Mouse (Mus musculus) MEL (cell line): Measurements from ENCODE around the gene Mapre3.

Source experiments
- CTCF ChIP-seq, 3 experiments: IDR thresholded peaks in 2 of 3; conservative IDR thresholded peaks in 1 of 3; 2 replicates each; pipeline ENCODE4 v1.5.1; 2011 to 2012; ENCODE audit warnings: low read length in 3 of 3, low read depth in 2 of 3, mild to moderate bottlenecking in 2 of 3, improper control_type of control experiment in 1 of 3, inconsistent platforms in 1 of 3, mixed read lengths in 1 of 3, moderate library complexity in 1 of 3; ENCODE audit not compliant: control insufficient read depth in 1 of 3, insufficient read depth in 1 of 3, poor library complexity in 1 of 3, severe bottlenecking in 1 of 3
- GABPA ChIP-seq: IDR thresholded peaks from 2 replicates; pipeline ENCODE4 v1.6.1; 2012; ENCODE audit warnings: low read depth, mild to moderate bottlenecking, inconsistent platforms, low read length, improper control_type of control experiment, moderate library complexity
- GATA1 ChIP-seq: IDR thresholded peaks from 2 replicates; pipeline ENCODE4 v1.6.1; 2011; ENCODE audit warnings: low read depth, low read length, improper control_type of control experiment
- HCFC1 ChIP-seq: IDR thresholded peaks from 2 replicates; pipeline ENCODE4 v1.6.1; 2012; ENCODE audit warnings: low read depth, mild to moderate bottlenecking, inconsistent platforms, low read length, improper control_type of control experiment, moderate library complexity
- MAX ChIP-seq: IDR thresholded peaks from 2 replicates; pipeline ENCODE4 v1.6.1; 2011; ENCODE audit warnings: low read length, improper control_type of control experiment
- MAZ ChIP-seq: IDR thresholded peaks from 2 replicates; pipeline ENCODE4 v1.6.1; 2012; ENCODE audit warnings: low read depth, mild to moderate bottlenecking, inconsistent platforms, low read length, improper control_type of control experiment
- POLR2A ChIP-seq, 2 experiments: IDR thresholded peaks; 2 replicates each; pipeline ENCODE4 v1.6.1; 2011 to 2012; ENCODE audit warnings: low read length in 2 of 2, mild to moderate bottlenecking in 2 of 2, control low read depth in 1 of 2, improper control_type of control experiment in 1 of 2, low read depth in 1 of 2, moderate library complexity in 1 of 2; ENCODE audit not compliant: control insufficient read depth in 1 of 2, insufficient read depth in 1 of 2, poor library complexity in 1 of 2
- POLR2AphosphoS2 ChIP-seq: IDR thresholded peaks from 2 replicates; pipeline ENCODE4 v1.6.1; 2011; ENCODE audit warnings: low read length, improper control_type of control experiment
- POLR2AphosphoS5 ChIP-seq: IDR thresholded peaks from 2 replicates; pipeline ENCODE4 v1.6.1; 2012; ENCODE audit warnings: low read depth, borderline replicate concordance, mild to moderate bottlenecking, inconsistent platforms, low read length, moderate library complexity, mixed read lengths
- USF1 ChIP-seq: IDR thresholded peaks from 2 replicates; pipeline ENCODE4 v1.6.1; 2014; ENCODE audit warnings: low read depth, mild to moderate bottlenecking, inconsistent platforms, low read length, improper control_type of control experiment, moderate library complexity

- TF ChIP-seq MAX = no peak
- no peak for TF ChIP-seq GABPA
- TF ChIP-seq CTCF (IDR thresholded peaks at IDR 0.05 in 2 of 3, conservative IDR thresholded peaks at IDR 0.05 in 1 of 3; ENCODE audit: control insufficient read depth in 1 of 3, insufficient read depth in 1 of 3, low read depth in 2 of 3, low read length in 3 of 3, poor library complexity in 1 of 3, severe bottlenecking in 1 of 3) = no peak
- TF ChIP-seq MAZ = no peak
- TF ChIP-seq POLR2AphosphoS2 = no peak
- TF ChIP-seq USF1 = no peak
- no peak for TF ChIP-seq GATA1
- TF ChIP-seq HCFC1 = no peak
- TF ChIP-seq POLR2A (IDR thresholded peaks at IDR 0.05; ENCODE audit: control insufficient read depth in 1 of 2, insufficient read depth in 1 of 2, low read depth in 1 of 2, low read length in 2 of 2, poor library complexity in 1 of 2) = no peak
- TF ChIP-seq POLR2AphosphoS5 = no peak
Measured at GRCm38 (mm10) chr5:30815120-30815465, 652 bp downstream of the Mapre3 start.
